ENCODE assay signal across 12 mouse cellular contexts in the genomic region with DNA sequence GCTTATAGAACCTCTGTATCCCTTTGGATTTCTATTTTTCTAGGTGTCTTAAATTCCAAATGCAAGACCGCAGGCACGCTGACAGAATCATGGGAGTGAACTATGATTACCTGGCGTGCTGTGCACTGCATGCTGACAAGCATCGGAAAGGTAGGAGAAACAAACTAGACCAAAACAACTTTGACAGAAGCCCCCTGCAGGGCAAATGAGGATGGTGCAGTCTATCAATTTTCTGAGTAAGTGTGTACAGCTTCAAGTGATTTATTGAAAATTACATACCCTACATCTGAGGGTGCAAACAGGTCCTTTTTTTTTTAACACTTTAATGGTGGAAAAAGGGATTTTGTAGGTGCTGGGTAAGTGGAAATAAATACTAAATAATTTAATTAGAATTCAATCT.
DNase-seq lines count a peak whose midpoint lies in the region; ATAC-seq and TF ChIP-seq lines count a peak whose summit lies in the region.
"Had no signal": no experiment of that assay in that cellular context is flagged by ENCODE, and none has a peak within 500 bp of the region (broad histone marks: within the 10 kb centered on the region; RNA-seq: fewer than 3 reads in every experiment).

No protein-coding gene starts in this region.

- TF ChIP-seq CTCF in layer of hippocampus, adult 2 months (conservative IDR thresholded peaks at IDR 0.05): peak; percentile 64
- TF ChIP-seq CTCF in MEL (IDR thresholded peaks at IDR 0.05 in 2 of 3, conservative IDR thresholded peaks at IDR 0.05 in 1 of 3; ENCODE audit: control insufficient read depth in 1 of 3, insufficient read depth in 1 of 3, low read depth in 2 of 3, low read length in 3 of 3, poor library complexity in 1 of 3, severe bottlenecking in 1 of 3): peak; percentile 12 to 56 (median 48); a peak in 4 of 6 replicates

- H3K36me3 ChIP-seq in MEL (ENCODE audit: control insufficient read depth in 1 of 2, insufficient read depth in 2 of 2, low read length in 2 of 2): no peaks in the 10 kb centered on the region
- H3K36me3 ChIP-seq: hindbrain, embryonic 13.5 days; limb, embryonic 15.5 days had no signal

- ATAC-seq in megakaryocyte-erythroid progenitor cell, adult 5-6 weeks (replicated peaks; ENCODE audit: low FRiP score, low TSS enrichment, poor library complexity, severe bottlenecking): peak; percentile 82
- ATAC-seq: activated CD4-positive, CD25-positive, alpha-beta regulatory T cell, adult 4 months had no signal

- DNase-seq in layer of hippocampus, adult 2 months (ENCODE audit: low spot score in 2 of 2): no peak
- no peak for DNase-seq in layer of hippocampus, adult 8-10 months (ENCODE audit: low spot score in 2 of 2)
- DNase-seq in B cell, adult 2 months: peak; percentile 3 to 9
- DNase-seq in MEL (ENCODE audit: low read depth, low spot score): peak; percentile 23
- no peak for DNase-seq in adrenal gland, postnatal 4 days (ENCODE audit: low spot score in 2 of 2)
- DNase-seq in layer of hippocampus, postnatal 14 days (ENCODE audit: low spot score in 2 of 2): no peak
- DNase-seq: cerebellum, adult 8-10 months; gastrocnemius, postnatal 25 days had no signal

- no peak for TF ChIP-seq POLR2A in MEL (IDR thresholded peaks at IDR 0.05; ENCODE audit: control insufficient read depth in 1 of 2, insufficient read depth in 1 of 2, low read depth in 1 of 2, low read length in 2 of 2, poor library complexity in 1 of 2)

- TF ChIP-seq RAD21 in MEL (IDR thresholded peaks at IDR 0.05; ENCODE audit: low read depth, low read length): peak; percentile 21

- H3K4me3 ChIP-seq in layer of hippocampus, adult 2 months: no peak overlapping the region
- no peak overlapping the region for H3K4me3 ChIP-seq in MEL (ENCODE audit: control insufficient read depth in 1 of 2, insufficient read depth in 1 of 2, low read depth in 2 of 2, low read length in 2 of 2)
- H3K4me3 ChIP-seq: hindbrain, embryonic 13.5 days; limb, embryonic 15.5 days had no signal

- no peak for TF ChIP-seq EP300 in MEL (IDR thresholded peaks at IDR 0.05; ENCODE audit: low read depth in 1 of 2, low read length in 2 of 2)

- H3K9ac ChIP-seq in MEL (ENCODE audit: control insufficient read depth, low read depth, low read length, poor library complexity, severe bottlenecking): no peak overlapping the region
- H3K9ac ChIP-seq: hindbrain, embryonic 13.5 days; limb, embryonic 15.5 days had no signal

- no peaks in the 10 kb centered on the region for H3K9me3 ChIP-seq in MEL (replicated peaks; ENCODE audit: insufficient read depth, low read length)
- H3K9me3 ChIP-seq: hindbrain, embryonic 13.5 days; limb, embryonic 15.5 days had no signal

- H3K79me2 ChIP-seq in MEL (ENCODE audit: control insufficient read depth, insufficient read depth, low read length, poor library complexity): no peaks in the 10 kb centered on the region

- no peak overlapping the region for H3K27ac ChIP-seq in layer of hippocampus, adult 2 months
- H3K27ac ChIP-seq in MEL (ENCODE audit: control insufficient read depth, low read depth, low read length): no peak overlapping the region
- H3K27ac ChIP-seq: hindbrain, embryonic 13.5 days; limb, embryonic 15.5 days had no signal

- peaks cover 0 to 9% of the 10 kb centered on the region in 2 experiments; a peak in 1 of 4 replicates for H3K27me3 ChIP-seq in MEL (ENCODE audit: control insufficient read depth in 1 of 2, insufficient read depth in 2 of 2, low read length in 2 of 2)
- H3K27me3 ChIP-seq: hindbrain, embryonic 13.5 days; limb, embryonic 15.5 days had no signal

- H3K4me1 ChIP-seq in MEL (ENCODE audit: control insufficient read depth in 1 of 2, insufficient read depth in 2 of 2, low read length in 2 of 2): no peaks in the 10 kb centered on the region
- H3K4me1 ChIP-seq: hindbrain, embryonic 13.5 days; limb, embryonic 15.5 days had no signal

TF ChIP-seq in MEL, 35 proteins besides CTCF, POLR2A, EP300 and RAD21:
- TF ChIP-seq SMC3 (IDR thresholded peaks at IDR 0.05; ENCODE audit: low read depth, low read length) (peak; percentile 65), TCF12 (IDR thresholded peaks at IDR 0.05; ENCODE audit: low read depth, low read length) (no peak)

Comparison
In these comparisons a context has a peak if more than half of its experiments do, and no peak if none do; other contexts are left out.
1. DNase-seq: peak in B cell, adult 2 months (2 of 2) and MEL (single experiment); none in layer of hippocampus, adult 2 months (0 of 2), layer of hippocampus, adult 8-10 months (0 of 2), adrenal gland, postnatal 4 days (0 of 2) and layer of hippocampus, postnatal 14 days (0 of 2).